Mouse (Mus musculus) telencephalon, adult 2 months (tissue): ENCODE measurements at regions not wholly inside any gene's neighbourhood (a gene's known extent, or its start where the extent isn't known, plus 50 kb on each side); places are given as distances from the start of the nearest gene placed in this dataset.

Experiments used
- DNase-seq: peaks from one replicate; pipeline ENCODE4 v3.0.0-alpha.2; 2011; ENCODE audit warnings: low read depth, low spot score

DNA sequence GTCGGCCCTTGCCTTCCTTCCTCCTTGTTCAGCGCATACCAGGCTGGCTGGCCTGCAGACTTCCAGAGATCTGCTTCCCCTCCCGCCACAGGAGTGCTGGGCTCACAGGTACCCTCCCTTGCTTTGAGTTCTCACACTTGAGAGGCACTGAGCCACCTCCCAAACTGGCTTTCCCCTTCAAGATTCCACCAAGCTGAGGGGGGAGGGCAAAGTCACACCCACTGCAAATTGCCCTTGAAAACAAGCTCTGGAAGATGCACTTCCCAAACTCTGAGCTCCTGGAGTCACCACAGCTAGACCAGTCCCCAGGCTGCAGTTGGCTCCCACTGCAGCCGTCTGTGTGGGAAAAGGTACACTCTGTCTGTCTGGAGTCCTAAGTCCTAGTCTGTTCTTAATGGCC lies 142.1 kb upstream of the Slc22a12 start:
- no peak for DNase-seq

DNA sequence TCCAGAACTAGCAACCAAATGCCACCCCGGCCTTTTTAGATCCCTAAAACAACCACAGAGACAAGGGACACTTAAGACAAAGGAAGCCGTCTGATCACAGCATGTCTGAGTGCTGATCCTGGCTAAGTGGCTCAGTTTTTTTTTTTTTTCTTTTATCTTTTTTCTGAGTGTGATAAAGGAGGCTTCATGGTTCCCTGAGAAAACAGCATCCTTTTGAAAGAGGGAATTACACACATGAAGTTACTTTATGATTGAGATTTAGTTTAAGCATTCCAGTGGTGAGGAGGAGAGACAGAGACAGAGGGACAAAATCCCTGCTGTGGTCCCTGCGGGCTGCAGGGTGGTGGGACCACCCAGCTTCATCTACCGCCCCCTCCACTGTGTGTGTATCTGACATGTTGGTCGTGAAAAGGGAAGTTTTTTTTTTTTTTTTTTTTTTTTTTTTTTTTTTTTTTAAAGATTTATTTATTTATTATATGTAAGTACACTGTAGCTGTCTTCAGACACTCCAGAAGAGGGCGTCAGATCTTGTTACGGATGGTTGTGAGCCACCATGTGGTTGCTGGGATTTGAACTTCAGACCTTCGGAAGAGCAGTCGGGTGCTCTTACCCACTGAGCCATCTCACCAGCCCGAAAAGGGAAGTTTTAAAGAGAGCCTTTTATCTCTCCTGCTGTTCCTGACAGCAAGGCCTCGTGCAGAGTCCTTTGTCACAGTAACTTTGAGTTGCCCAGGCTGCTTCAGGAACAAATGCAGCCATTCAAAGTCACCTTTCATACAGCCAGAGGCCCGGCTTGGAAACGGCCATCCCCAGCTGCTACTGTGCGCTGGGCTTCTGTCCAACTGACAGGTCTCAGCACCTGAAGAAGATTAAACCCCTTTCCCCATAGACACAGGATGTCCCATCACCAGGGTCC lies 136.8 kb upstream of the Slc22a12 start:
- DNase-seq: no peak

DNA sequence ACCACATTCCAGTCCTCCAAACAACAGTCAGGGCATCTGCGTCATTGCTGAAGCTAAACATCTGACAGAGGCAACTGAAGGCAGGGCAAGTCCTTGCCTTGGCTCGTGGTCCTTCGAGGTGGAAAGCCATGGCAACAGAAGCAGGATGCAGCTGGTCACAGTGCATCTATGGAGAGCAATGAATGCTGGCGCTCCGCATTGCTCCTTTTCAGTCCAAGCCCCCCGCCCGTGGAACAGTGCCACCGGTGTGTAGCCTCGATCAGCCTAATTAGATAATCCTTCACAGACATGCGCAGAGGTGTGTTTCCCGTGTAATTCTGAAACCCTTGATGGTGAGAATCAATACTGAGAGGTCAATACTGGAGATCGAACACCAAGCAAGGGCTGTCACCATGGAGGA lies 134.7 kb upstream of the Slc22a12 start:
- DNase-seq: no peak

DNA sequence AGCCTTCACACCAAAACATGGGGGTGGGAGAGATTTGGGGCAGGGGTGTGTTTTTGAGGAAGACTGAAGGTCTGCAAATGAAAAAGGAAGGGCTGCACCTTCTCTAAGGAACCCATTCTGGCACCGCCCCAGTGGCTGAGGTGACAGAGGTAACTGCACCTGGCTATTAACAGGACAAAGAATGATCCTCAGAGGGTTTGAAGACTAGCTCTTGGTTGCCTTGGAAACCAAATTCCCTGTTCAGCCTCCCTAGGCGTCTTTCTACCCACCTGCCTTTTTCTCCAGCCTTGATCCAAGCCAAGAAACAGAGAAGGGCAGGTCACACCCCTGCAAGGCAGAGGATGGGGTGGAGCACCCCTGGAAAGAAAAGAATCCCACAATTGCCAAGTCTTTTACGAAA lies 132.8 kb upstream of the Slc22a12 start:
- no peak for DNase-seq

DNA sequence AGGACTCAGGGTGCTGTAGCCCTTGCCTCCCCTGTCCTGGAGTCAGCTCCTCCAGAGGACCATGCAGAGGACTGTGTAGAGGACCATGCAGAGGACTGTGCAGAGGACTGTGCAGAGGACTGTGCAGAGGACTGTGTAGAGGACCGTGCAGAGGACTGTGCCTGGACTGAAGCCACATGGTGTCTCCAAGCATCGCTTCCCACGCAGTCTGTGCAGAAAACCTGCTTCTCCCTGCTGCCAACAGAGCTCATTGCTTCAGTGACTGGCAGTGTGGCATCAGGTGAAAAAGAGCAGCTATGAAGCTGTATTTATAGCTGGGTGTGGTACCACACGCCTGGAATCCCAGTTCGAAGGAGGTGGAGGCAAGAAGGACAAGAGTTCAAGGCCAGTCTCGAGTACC lies 128.9 kb upstream of the Slc22a12 start:
- peak; percentile 75 for DNase-seq

DNA sequence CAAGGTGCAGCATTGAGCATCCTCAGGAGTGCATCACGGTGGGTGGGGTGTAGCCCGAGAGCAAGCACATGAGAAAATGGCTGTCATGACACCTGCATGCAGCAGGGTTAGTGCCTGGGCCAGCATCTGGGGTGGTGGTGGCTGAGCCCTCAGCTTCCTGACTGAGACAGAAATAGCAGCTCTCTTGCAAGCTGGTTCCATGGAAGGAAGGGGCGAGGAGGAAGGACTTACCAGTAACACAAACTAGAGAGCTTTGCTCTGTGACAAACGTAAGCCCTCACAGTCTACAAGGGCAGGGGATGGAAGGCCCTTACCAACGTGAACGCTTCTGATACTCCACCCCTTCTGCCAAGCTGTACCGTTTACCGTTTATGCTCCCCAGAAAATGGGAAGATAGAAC lies 127.0 kb upstream of the Slc22a12 start:
- DNase-seq: no peak

DNA sequence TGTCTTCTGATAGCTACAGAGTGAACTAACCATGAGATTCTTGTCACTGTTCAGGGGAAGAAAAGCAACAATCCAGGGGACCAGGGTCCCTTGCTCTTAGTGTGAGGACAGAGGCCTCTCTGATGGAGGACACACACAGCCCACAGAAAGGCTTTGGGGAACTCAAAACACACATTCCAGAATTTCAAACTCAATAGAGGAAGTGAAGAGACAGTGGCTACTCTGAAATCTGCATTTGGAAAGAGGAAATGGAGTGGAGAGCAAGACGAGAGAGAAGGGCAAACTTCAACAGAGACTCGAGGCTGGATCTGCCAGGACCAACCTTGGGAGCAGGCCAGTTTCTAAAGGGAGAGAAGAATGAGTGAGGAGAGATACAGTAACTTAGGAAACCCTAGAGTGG lies 125.7 kb upstream of the Slc22a12 start:
- no peak for DNase-seq

DNA sequence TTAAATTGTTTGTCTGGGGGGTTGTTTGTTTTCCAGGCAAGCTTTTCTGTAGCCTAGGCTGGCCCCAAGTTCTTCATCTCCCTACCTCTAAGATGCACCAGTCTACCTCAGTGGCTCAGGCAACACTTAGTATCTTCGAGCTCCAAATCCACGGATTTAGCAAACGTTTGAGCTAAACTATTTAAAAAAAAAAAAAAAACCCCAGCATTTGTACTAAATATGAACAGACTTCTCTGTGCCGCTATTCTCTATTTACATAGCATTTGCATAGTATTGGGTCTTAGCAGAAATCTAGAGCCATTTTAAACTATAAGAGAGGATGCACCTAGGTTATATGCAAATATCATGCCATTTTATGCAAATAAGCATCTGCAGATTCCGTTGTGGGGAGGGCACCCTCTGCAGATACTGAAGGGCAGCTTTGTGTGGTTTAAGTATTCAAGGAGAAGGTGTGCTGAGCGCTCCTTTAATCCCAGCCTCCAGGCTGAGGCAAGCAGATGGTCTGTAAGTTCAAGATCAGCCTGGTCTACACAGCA lies 123.4 kb upstream of the Slc22a12 start:
- DNase-seq: no peak

DNA sequence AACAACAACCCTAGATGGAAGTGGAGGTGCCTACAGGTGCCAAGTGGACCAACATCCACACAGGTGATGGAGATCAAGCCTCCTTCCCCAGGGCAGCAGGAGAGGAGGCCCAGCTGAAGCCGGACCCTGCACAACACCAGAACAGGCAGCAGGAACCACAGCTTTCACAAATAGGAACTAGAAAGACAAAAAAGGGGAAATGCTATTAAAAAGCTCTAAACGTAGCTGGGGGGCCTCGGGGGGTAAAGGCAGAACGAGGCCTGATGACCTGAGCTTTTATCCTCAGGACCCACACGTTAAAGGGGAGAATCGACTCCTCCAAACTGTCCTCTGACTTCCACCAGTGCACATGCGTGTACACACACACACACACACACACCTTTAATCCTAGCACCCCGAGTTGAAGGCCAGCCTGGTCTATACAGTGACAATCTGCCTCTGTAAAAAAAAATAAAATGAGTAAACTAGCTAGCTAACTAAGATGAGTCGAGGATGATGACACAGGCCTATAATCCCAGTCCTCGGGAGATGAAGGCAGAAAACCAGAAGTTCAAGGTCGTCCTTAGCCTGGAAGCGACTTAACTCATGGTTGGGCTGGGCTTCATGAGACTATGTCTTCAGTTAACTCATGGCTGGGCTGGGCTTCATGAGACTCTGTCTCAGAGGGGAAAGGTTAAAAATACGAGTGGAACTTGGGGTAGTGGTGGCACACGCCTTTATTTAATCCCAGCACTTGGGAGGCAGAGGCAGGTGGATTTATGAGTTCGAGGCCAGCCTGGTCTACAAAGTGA lies 122.6 kb upstream of the Slc22a12 start:
- no peak for DNase-seq

DNA sequence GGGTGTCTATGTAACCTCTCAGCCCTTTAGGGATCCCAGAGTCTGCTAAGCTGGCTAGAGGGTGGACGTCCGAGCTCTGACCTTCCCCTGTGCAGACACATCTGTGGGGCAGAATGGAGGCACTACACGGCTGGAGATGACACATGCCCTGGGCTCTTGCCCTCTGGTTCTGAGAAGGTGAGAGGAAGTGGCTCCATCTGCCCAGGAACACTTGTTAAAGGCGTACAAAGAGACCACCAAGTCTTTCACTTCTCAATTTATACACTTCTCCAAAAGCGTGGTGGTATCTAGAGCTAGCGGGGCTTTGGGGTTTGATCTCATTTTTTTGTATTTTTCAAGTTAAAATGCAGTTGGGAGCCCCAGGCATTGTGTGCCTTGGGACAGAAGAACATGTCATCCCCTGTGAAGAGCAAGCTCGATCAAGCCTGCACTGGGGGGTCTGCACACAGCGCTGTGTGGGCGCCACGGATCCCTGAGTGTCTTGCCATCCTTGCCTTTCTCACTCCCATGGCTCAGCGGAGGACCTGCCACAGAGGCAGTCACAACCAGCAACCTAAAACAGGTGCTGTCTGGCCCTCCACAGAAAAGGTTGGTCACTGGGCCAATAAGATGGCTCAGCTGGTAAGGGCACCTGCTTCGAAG lies 121.6 kb upstream of the Slc22a12 start:
- DNase-seq: no peak

DNA sequence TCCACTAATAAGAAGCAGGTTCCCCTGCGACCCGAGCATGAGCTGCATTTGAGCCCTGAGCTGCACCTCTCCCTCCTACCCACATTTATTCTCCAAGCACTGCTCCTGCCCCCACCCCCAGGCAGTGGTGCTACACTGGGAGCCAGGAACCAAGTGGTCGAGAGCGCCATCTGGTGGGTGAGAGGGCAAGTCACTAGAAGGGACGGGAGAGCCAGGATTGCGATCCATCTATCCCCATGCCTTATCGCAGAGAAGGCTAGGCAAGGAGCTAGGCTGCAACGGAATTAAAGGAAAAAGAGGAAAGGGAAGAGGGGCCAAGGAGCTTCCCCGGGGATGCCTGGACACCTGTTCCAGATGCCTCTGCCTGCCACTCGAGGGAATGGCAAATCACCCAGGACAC lies 120.6 kb upstream of the Slc22a12 start:
- DNase-seq: no peak

DNA sequence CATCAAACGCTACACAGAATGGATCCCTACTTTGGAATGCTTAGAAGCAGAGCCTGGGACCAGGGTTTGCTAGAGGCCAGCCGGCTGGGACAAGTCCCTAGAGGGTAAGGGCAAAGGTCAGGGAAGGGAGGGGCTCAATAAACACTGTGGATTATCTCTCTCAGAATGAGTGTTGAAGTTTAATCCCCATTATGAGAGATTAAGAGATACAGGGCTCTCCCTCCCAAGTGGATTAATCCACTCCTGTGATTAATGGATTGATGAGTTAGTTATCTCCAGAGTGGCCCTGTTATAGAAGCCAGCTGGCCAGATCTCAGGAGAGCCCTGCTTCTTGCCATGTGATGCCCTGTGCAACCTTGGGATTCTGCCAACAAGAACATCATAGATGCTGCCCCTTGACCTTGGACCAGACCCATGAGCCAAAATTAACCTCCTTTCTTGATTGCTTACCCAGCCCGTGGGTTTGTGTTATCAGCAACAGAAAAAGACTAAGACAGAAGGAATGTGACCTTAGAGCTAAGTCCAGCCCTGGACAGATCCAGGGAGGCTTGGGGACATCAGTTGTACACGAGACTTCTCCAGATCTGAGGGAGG lies 119.6 kb upstream of the Slc22a12 start:
- DNase-seq: no peak

DNA sequence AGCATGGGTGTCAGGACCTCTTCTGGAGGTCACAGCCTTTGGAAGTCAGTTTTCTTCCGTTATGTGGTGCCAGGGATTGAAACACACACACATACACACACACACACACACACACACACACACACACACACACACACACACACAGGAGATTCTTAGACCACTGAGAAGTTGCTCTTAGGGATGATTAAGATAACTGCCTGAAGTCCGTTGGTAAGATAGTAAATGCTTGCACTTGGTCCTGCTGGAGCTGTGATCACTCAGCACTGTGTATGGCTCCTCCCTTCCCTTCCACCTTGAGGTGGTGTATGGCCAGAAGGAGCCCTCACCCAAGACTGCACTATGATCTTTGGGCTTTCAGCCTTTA lies 118.7 kb upstream of the Slc22a12 start:
- no peak for DNase-seq

DNA sequence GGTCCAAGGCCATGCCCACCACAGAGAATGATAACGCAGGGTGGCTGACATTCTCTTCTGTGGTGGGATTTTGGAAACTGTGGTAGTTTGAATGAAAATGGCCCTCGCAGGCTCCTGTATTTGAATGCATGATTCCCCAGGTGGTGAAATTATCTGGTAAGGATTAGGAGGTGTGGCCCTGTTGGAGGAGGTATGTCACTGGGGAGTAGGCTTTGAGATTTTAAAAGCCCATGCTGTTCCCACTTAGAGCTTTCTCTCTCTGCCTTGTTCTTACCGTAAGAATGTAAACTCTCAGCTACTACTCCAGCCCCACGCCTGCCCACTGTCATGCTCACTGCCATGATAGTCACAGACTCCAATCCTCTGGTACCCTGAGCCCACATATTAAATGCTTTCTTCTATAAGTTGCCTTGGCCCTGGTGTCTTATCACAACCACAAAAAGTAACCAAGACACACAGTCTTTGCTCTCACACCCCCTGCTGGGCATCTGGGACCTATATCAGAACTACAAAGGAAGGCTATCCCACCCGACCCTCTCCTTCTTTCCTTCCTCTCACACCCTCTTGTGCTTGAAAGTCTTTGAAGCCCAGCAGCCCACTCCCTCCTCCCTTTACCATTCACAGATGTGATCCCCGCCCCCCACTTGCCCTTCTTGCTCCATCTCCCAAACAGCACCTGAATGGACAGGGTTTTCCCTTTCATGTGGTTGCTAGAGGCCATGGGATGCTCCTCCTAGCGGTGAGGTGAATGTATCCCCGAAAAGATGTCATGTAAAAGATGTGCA lies 118.1 kb upstream of the Slc22a12 start:
- no peak for DNase-seq

DNA sequence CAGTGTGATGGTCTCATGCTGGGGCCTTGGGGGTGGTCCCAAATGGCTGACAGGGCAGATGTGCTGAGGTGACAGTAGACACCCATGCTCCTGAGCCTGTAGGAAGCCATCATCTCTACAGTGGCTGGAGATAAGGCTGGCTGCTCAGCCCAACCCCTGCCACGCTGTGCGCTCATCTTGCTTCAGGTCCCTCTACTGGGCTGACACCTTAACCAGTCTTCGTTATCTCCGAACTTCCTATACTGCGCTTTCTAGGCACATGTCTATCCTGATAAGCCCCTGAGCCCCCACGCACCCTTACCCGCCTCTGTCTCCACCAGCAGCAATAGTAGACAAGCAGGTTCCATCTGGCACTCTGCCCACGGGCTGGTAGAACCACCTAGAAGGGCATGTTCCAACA lies 117.3 kb upstream of the Slc22a12 start:
- DNase-seq: no peak

DNA sequence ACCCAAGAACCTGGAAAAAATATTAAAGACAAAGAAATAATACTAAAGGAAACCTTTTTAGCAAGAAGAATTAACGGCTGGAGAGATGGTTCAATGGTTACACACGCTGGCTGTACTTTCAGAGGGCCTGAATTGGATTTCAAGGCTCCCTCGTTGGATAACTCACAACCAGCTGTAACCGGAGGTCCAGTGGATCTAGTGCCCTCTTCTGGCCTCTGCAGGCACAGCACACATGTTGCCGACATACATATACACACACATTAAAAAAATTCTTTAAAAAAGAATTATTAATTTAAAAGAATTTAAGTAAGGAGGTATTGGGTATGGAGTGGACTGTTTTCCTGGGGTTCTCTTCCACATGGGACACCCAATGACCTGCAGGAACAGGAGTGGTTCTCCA lies 111.7 kb upstream of the Slc22a12 start:
- no peak for DNase-seq

DNA sequence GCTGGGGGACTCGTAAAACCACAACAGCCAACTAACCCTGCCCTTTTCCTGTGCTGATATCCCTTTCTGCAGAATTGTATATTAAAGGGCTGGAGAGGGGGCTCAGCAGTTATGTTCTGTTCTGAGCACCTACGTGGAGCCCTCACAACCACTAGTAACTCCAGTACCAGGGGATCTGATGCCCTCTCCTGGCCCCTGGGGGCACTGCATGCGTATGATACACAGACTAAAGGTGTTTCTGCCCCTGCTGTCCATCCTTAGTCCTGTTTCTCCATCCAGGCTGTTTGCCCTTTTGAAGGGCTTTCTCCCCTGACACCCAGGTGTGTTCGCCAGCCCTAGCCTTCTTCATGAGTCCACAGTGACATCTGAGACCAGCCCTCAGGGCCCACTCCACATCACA lies 109.9 kb upstream of the Slc22a12 start:
- DNase-seq: no peak

DNA sequence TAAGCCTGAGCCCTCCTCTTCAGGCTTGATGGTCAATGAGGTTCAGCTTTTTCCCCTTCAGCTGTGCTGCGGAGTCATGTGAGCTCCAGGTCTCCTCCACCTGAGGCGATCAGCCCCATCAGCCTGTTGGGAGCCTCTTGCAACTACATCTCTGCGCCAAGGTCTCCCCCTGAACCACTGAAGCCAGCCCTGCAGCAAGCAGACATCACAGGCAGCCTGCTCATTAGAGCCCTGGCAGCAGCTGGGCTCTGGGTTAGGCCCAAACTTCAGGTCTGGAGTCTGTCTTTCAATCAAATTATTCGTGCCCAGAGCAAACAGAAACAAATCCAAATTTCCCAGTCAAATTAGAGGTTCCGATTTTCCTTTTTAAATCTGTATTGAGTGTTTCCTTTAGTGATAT lies 108.4 kb upstream of the Slc22a12 start:
- DNase-seq: no peak

DNA sequence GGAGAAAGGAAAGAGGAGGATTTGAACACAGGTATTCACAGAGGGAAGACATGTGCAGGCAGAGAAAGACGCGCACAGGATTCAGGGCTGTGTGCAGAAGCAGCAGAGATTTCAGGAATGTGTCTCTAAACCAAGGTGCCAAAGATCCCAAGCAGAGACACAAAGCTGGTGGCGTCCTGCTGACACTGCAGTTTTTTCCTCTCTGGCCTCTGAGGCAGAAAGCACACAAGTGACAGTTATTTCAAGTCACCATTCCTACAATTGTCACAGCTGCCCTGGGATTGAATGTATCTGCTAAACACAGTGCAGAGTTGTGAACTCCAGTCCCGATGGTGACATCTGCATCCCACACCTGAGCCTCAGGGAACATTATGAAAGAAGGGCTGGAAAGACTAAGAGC lies 107.1 kb upstream of the Slc22a12 start:
- no peak for DNase-seq

DNA sequence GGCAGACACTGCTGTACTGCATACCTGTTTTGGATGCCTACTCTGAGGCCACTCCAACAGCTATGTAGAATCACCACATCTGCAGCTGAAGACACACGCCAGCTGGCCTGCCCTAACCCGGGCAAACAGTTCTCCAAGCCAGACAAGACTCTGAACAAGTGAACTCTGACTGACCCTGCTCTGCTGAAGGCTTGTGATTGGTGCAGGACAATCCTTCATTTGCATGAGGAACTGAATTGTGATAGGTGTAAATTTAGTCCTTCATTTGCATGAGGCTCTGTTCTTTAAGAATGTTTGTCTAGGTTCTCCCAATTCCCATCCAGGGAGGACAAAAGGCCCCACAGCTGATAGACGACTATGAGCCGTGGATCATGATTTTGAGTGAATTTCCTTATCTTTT lies 104.9 kb upstream of the Slc22a12 start:
- DNase-seq: no peak

DNA sequence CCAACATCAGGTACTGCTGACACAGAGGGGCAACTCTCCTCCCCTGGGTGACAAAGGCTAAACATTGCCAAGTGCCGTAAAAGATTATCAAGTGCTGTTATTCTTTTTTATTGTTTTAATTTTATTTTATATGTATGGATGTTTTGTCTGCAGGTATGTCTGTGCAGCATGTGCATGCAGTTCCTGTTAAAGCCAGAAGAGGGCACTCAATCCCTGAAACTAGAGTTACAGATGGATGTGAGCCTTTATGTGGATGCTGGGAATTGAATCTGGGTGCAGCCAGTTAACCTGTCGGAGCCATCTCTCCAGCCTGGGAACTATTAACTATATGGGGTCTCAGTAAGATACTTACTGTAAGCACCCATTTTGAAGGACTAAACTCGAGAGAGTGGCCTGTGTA lies 104.4 kb upstream of the Slc22a12 start:
- DNase-seq: no peak
